Mouse (Mus musculus): ENCODE results near the gene Tmem43. TPM values are rescaled to one million over a fixed set of nuclear protein-coding genes. Genes with fewer than 3 reads are reported as not detected.
A peak's percentile ranks its signal among the peaks of the same experiment; 100 is the strongest.

The Tmem43 gene
- polyA plus RNA-seq, 1 experiment from 2014 or later: 8.1 TPM

- Histone ChIP-seq H3K27me3 (ENCODE audit: insufficient read depth, low read length) (no peaks in the 10 kb centered on the region), H3K4me1 (ENCODE audit: insufficient read depth) (no peaks in the 10 kb centered on the region), H3K4me3 (ENCODE audit: low read depth, low read length) (no peak overlapping the region), H3K27ac (ENCODE audit: low read depth) (no peak overlapping the region), H3K4me2 (ENCODE audit: low read depth, low read length) (no peak overlapping the region), H3K9me3 (ENCODE audit: low read length) (no peaks in the 10 kb centered on the region), H3K36me3 (replicated peaks; ENCODE audit: insufficient read depth, low read length) (peaks cover 80% of the 10 kb centered on the region), H3K9ac (replicated peaks) (no peak overlapping the region)
- no peak for TF ChIP-seq EP300 (IDR thresholded peaks at IDR 0.05; ENCODE audit: low read depth)
- no peak for TF ChIP-seq CTCF (IDR thresholded peaks at IDR 0.05; ENCODE audit: low read depth)
- 78% methylated on average over 2 of the region's 2 CpGs for WGBS (ENCODE audit: insufficient replicate concordance)
- ATAC-seq (no peak), DNase-seq (no peak)
Observed at GRCm38 (mm10) chr6:91483371-91483770, 9.9 kb downstream of the Tmem43 start.

GRCm38 (mm10) chr6:91486736-91487453, 13.4 kb downstream of the Tmem43 start:
- DNase-seq: no peak
- Histone ChIP-seq H3K27ac (ENCODE audit: low read depth) (no peak overlapping the region), H3K9me3 (ENCODE audit: low read length) (no peaks in the 10 kb centered on the region), H3K4me2 (ENCODE audit: low read depth, low read length) (no peak overlapping the region), H3K9ac (replicated peaks) (no peak overlapping the region), H3K4me1 (ENCODE audit: insufficient read depth) (0 out of 2 replicates have a peak, but pooled peaks cover 4% of the 10 kb centered on the region), H3K4me3 (ENCODE audit: low read depth, low read length) (no peak overlapping the region), H3K27me3 (ENCODE audit: insufficient read depth, low read length) (no peaks in the 10 kb centered on the region), H3K36me3 (replicated peaks; ENCODE audit: insufficient read depth, low read length) (peaks cover 69% of the 10 kb centered on the region)
- TF ChIP-seq CTCF (IDR thresholded peaks at IDR 0.05; ENCODE audit: low read depth): no peak
- TF ChIP-seq EP300 (IDR thresholded peaks at IDR 0.05; ENCODE audit: low read depth): no peak
- ATAC-seq: no peak
- 83% methylated on average over 15 of the region's 15 CpGs for WGBS (ENCODE audit: insufficient replicate concordance)

GRCm38 (mm10) chr6:91488496-91489212, 15.2 kb downstream of the Tmem43 start:
- H3K9ac ChIP-seq (replicated peaks): no peak overlapping the region
- 56% methylated on average over 9 of the region's 9 CpGs for WGBS (ENCODE audit: insufficient replicate concordance)
- DNase-seq (no peak), ATAC-seq (peak; percentile 81)
- no peaks in the 10 kb centered on the region for H3K9me3 ChIP-seq (ENCODE audit: low read length)
- peak overlapping the region; percentile 37 for H3K27ac ChIP-seq (ENCODE audit: low read depth)
- no peak for TF ChIP-seq CTCF (IDR thresholded peaks at IDR 0.05; ENCODE audit: low read depth)
- peak; percentile 68; the same call in 1 of the 2 replicates for TF ChIP-seq EP300 (IDR thresholded peaks at IDR 0.05; ENCODE audit: low read depth)
- H3K36me3 ChIP-seq (replicated peaks; ENCODE audit: insufficient read depth, low read length): peaks cover 61% of the 10 kb centered on the region
- H3K4me2 ChIP-seq (ENCODE audit: low read depth, low read length): no peak overlapping the region
- H3K4me1 ChIP-seq (ENCODE audit: insufficient read depth): 0 out of 2 replicates have a peak, but pooled peaks cover 4% of the 10 kb centered on the region
- H3K27me3 ChIP-seq (ENCODE audit: insufficient read depth, low read length): no peaks in the 10 kb centered on the region
- H3K4me3 ChIP-seq (ENCODE audit: low read depth, low read length): no peak overlapping the region

GRCm38 (mm10) chr6:91489872-91490271, 16.4 kb downstream of the Tmem43 start:
- 80% methylated on average over 10 of the region's 10 CpGs for WGBS (ENCODE audit: insufficient replicate concordance)
- no peak for ATAC-seq
- peaks cover 58% of the 10 kb centered on the region for H3K36me3 ChIP-seq (replicated peaks; ENCODE audit: insufficient read depth, low read length)

GRCm38 (mm10) chr6:91491004-91491403, 17.5 kb downstream of the Tmem43 start:
- no peaks in the 10 kb centered on the region for H3K9me3 ChIP-seq (ENCODE audit: low read length)
- no peak overlapping the region for H3K4me2 ChIP-seq (ENCODE audit: low read depth, low read length)
- H3K4me3 ChIP-seq (ENCODE audit: low read depth, low read length): no peak overlapping the region
- no peak overlapping the region for H3K9ac ChIP-seq (replicated peaks)
- 0 out of 2 replicates have a peak, but pooled peaks cover 4% of the 10 kb centered on the region for H3K4me1 ChIP-seq (ENCODE audit: insufficient read depth)
- 69% methylated on average over 6 of the region's 6 CpGs for WGBS (ENCODE audit: insufficient replicate concordance)
- H3K36me3 ChIP-seq (replicated peaks; ENCODE audit: insufficient read depth, low read length): peaks cover 48% of the 10 kb centered on the region
- no peak for TF ChIP-seq EP300 (IDR thresholded peaks at IDR 0.05; ENCODE audit: low read depth)
- TF ChIP-seq CTCF (IDR thresholded peaks at IDR 0.05; ENCODE audit: low read depth): no peak
- no peak overlapping the region for H3K27ac ChIP-seq (ENCODE audit: low read depth)
- no peak for ATAC-seq
- no peaks in the 10 kb centered on the region for H3K27me3 ChIP-seq (ENCODE audit: insufficient read depth, low read length)
- no peak for DNase-seq

More at GRCm38 (mm10) chr6:91489872-91490271, 16.4 kb downstream of the Tmem43 start:
- no peak for DNase-seq
- H3K27ac ChIP-seq (ENCODE audit: low read depth): 0 out of 2 replicates have a peak overlapping the region, but pooled peaks have one; percentile 11
- H3K4me1 ChIP-seq (ENCODE audit: insufficient read depth): 0 out of 2 replicates have a peak, but pooled peaks cover 4% of the 10 kb centered on the region
- no peak overlapping the region for H3K9ac ChIP-seq (replicated peaks)
- no peaks in the 10 kb centered on the region for H3K27me3 ChIP-seq (ENCODE audit: insufficient read depth, low read length)
- H3K9me3 ChIP-seq (ENCODE audit: low read length): no peaks in the 10 kb centered on the region
- no peak for TF ChIP-seq CTCF (IDR thresholded peaks at IDR 0.05; ENCODE audit: low read depth)
- TF ChIP-seq EP300 (IDR thresholded peaks at IDR 0.05; ENCODE audit: low read depth): no peak
- H3K4me2 ChIP-seq (ENCODE audit: low read depth, low read length): no peak overlapping the region
- H3K4me3 ChIP-seq (ENCODE audit: low read depth, low read length): no peak overlapping the region

GRCm38 (mm10) chr6:91493053-91493452, 19.6 kb downstream of the Tmem43 start:
- Histone ChIP-seq H3K9ac (replicated peaks) (no peak overlapping the region), H3K27me3 (ENCODE audit: insufficient read depth, low read length) (no peaks in the 10 kb centered on the region), H3K4me2 (ENCODE audit: low read depth, low read length) (peak overlapping the region; percentile 38), H3K4me1 (ENCODE audit: insufficient read depth) (0 out of 2 replicates have a peak, but pooled peaks cover 4% of the 10 kb centered on the region), H3K36me3 (replicated peaks; ENCODE audit: insufficient read depth, low read length) (peaks cover 42% of the 10 kb centered on the region), H3K4me3 (ENCODE audit: low read depth, low read length) (peak overlapping the region; percentile 13), H3K9me3 (ENCODE audit: low read length) (no peaks in the 10 kb centered on the region), H3K27ac (ENCODE audit: low read depth) (no peak overlapping the region; the same call in 1 of the 2 replicates)
- no peak for ATAC-seq
- no peak for DNase-seq
- TF ChIP-seq EP300 (IDR thresholded peaks at IDR 0.05; ENCODE audit: low read depth): no peak
- TF ChIP-seq CTCF (IDR thresholded peaks at IDR 0.05; ENCODE audit: low read depth): no peak
- WGBS (ENCODE audit: insufficient replicate concordance): 40% methylated on average over 10 of the region's 10 CpGs
